ENCODE assay signal across 23 mouse cellular contexts in genomic region chrX:140660731-140661130, GRCm38 (mm10). TPM values are rescaled to one million over a fixed set of nuclear protein-coding genes. Genes with fewer than 3 reads are reported as not detected.
DNase-seq lines count a peak whose midpoint lies in the region; ATAC-seq lines count a peak whose summit lies in the region.
"Had no signal": no experiment of that assay in that cellular context is flagged by ENCODE, and none has a peak within 500 bp of the region (broad histone marks: within the 10 kb centered on the region; RNA-seq: fewer than 3 reads in every experiment).

No protein-coding gene starts in this region.

- H3K4me2 ChIP-seq in forebrain, embryonic 14.5 days (ENCODE audit: low read length): no peak overlapping the region
- H3K4me2 ChIP-seq: embryonic facial prominence, embryonic 12.5 days; forebrain, embryonic 15.5 days; heart, embryonic 13.5 days; hindbrain, embryonic 12.5 days had no signal

- peaks cover 6% of the 10 kb centered on the region; the same call in 1 of the 2 replicates for H3K27me3 ChIP-seq in forebrain, embryonic 14.5 days (replicated peaks; ENCODE audit: control insufficient read depth, insufficient read depth, low read length)
- peaks cover 97% of the 10 kb centered on the region for H3K27me3 ChIP-seq in forebrain, embryonic 10.5 days (ENCODE audit: poor library complexity, severe bottlenecking)

- no peaks in the 10 kb centered on the region for H3K36me3 ChIP-seq in forebrain, embryonic 14.5 days (ENCODE audit: control insufficient read depth, insufficient read depth, low read length)
- H3K36me3 ChIP-seq in forebrain, embryonic 10.5 days (replicated peaks): no peaks in the 10 kb centered on the region
- H3K36me3 ChIP-seq: embryonic facial prominence, embryonic 12.5 days; forebrain, embryonic 15.5 days; G1E; heart, embryonic 13.5 days; hindbrain, embryonic 12.5 days had no signal

- 40% methylated on average over 1 of the region's 1 CpGs for WGBS in forebrain, embryonic 14.5 days
- WGBS in forebrain, embryonic 10.5 days: 44% methylated on average over 1 of the region's 1 CpGs

- H3K9ac ChIP-seq in forebrain, embryonic 14.5 days (ENCODE audit: low read length): no peak overlapping the region
- H3K9ac ChIP-seq: embryonic facial prominence, embryonic 12.5 days; forebrain, embryonic 15.5 days; heart, embryonic 13.5 days; hindbrain, embryonic 12.5 days had no signal

- no peak overlapping the region for H3K27ac ChIP-seq in forebrain, embryonic 14.5 days (ENCODE audit: low read depth, low read length)
- no peak overlapping the region for H3K27ac ChIP-seq in forebrain, embryonic 10.5 days
- H3K27ac ChIP-seq: embryonic facial prominence, embryonic 12.5 days; forebrain, embryonic 15.5 days; heart, embryonic 13.5 days; hindbrain, embryonic 12.5 days had no signal

- H3K9me3 ChIP-seq in forebrain, embryonic 14.5 days (replicated peaks; ENCODE audit: control insufficient read depth, low read length): no peaks in the 10 kb centered on the region
- H3K9me3 ChIP-seq in forebrain, embryonic 10.5 days: no peaks in the 10 kb centered on the region
- H3K9me3 ChIP-seq: embryonic facial prominence, embryonic 12.5 days; forebrain, embryonic 15.5 days; G1E; heart, embryonic 13.5 days; hindbrain, embryonic 12.5 days had no signal

- H3K4me1 ChIP-seq in forebrain, embryonic 14.5 days (ENCODE audit: control insufficient read depth, insufficient read depth, low read length): no peaks in the 10 kb centered on the region
- no peaks in the 10 kb centered on the region for H3K4me1 ChIP-seq in forebrain, embryonic 10.5 days
- H3K4me1 ChIP-seq: embryonic facial prominence, embryonic 12.5 days; forebrain, embryonic 15.5 days; heart, embryonic 13.5 days; hindbrain, embryonic 12.5 days had no signal

- no peak for ATAC-seq in forebrain, embryonic 14.5 days
- ATAC-seq: forebrain, embryonic 15.5 days; hindbrain, embryonic 16.5 days; inflammation-experienced regulatory T-cells, adult 6 months had no signal

- peak; percentile 5 for DNase-seq in forebrain, embryonic 14.5 days (ENCODE audit: low spot score)
- no peak for DNase-seq in forebrain, embryonic 10.5 days (ENCODE audit: extremely low spot score, low spot score)
- DNase-seq in 3T3-L1 (ENCODE audit: low read depth, low spot score) (peak; percentile 58), NIH3T3 (ENCODE audit: low read depth) (peak; percentile 64)
- DNase-seq in fibroblast of lung, adult 2 months (ENCODE audit: low read depth): peak; percentile 49
- no peak for DNase-seq in layer of hippocampus, adult 18-20 months (ENCODE audit: low spot score in 2 of 2)
- DNase-seq in cerebellum, adult 8-10 months: no peak
- no peak for DNase-seq in c-Kit-positive CD71-positive TER-119-positive erythroid progenitor cells, embryonic 14.5 days (ENCODE audit: low spot score)
- DNase-seq: adrenal gland, adult 8-10 months; cerebellum, adult 18-20 months; cerebellum, postnatal 10 days; embryo, embryonic 11 days; gastrocnemius, postnatal 36 days; heart, adult 11 months; heart, postnatal 36 days; kidney, adult 11 months had no signal

- no peak overlapping the region for H3K4me3 ChIP-seq in forebrain, embryonic 14.5 days (ENCODE audit: low read depth, low read length)
- H3K4me3 ChIP-seq in forebrain, embryonic 10.5 days: no peak overlapping the region
- H3K4me3 ChIP-seq: embryonic facial prominence, embryonic 12.5 days; forebrain, embryonic 15.5 days; heart, embryonic 13.5 days; hindbrain, embryonic 12.5 days had no signal

RNA-seq across cellular contexts. Expression of gene Mid2, which starts 3.7 kb away (rescaled TPM):
- 2.4 and 3.7 TPM in 2 replicates for polyA plus RNA-seq in forebrain, embryonic 14.5 days (2014; fragmentation: Nextera tagmentation; extraction: Ambion mirVana)
- 1.1 TPM in 2 replicates for polyA plus RNA-seq in forebrain, embryonic 10.5 days (2016; fragmentation: Nextera tagmentation; extraction: Ambion mirVana)
- total RNA-seq in layer of hippocampus, adult 18-20 months (2021): 10 to 100 TPM; 19.2 to 22.2 TPM
- polyA plus RNA-seq: G1E had no signal

Comparison
In these comparisons a context has a peak if more than half of its experiments do, and no peak if none do; other contexts are left out.
1. DNase-seq: peak in forebrain, embryonic 14.5 days (single experiment), 3T3-L1 (single experiment), NIH3T3 (single experiment) and fibroblast of lung, adult 2 months (single experiment); none in forebrain, embryonic 10.5 days (single experiment), layer of hippocampus, adult 18-20 months (0 of 2), cerebellum, adult 8-10 months (single experiment) and c-Kit-positive CD71-positive TER-119-positive erythroid progenitor cells, embryonic 14.5 days (single experiment).